Mouse (Mus musculus) midbrain, embryonic 14.5 days (tissue): ENCODE measurements at regions not wholly inside any gene's neighbourhood (a gene's known extent, or its start where the extent isn't known, plus 50 kb on each side); places are given as distances from the start of the nearest gene placed in this dataset.
A peak's percentile ranks its signal among the peaks of the same experiment; 100 is the strongest.

Experiments used
- ATAC-seq: fragments of 200-750 bp; cut with Nextera tagmentation; 2 replicates; pipeline ENCODE4 v1.8.0; 2017; ENCODE audit warnings: moderate number of reproducible peaks, moderate library complexity; ENCODE audit not compliant: low FRiP score, low TSS enrichment
- DNase-seq: peaks from one replicate; pipeline ENCODE4 v3.0.0-alpha.2; 2015
- H3K27ac ChIP-seq: fragments of 300-500 bp; sonication (generic); replicated peaks from 2 replicates; pipeline ENCODE4 v1.5.1; 2014; ENCODE audit warnings: mild to moderate bottlenecking, low read depth, low read length, moderate library complexity
- H3K27me3 ChIP-seq: fragments of 300-500 bp; sonication (generic); 2 replicates; pipeline ENCODE4 v1.6.1; 2014; ENCODE audit warnings: low read length, control low read depth, mixed read lengths; ENCODE audit not compliant: control insufficient read depth, insufficient read depth
- H3K36me3 ChIP-seq: fragments of 300-500 bp; sonication (generic); 2 replicates; pipeline ENCODE4 v1.6.1; 2014; ENCODE audit warnings: low read length, control low read depth; ENCODE audit not compliant: control insufficient read depth, insufficient read depth
- H3K4me1 ChIP-seq: fragments of 300-500 bp; sonication (generic); 2 replicates; pipeline ENCODE4 v1.6.1; 2014; ENCODE audit warnings: mild to moderate bottlenecking, antibody characterized with exemption, low read length, control low read depth; ENCODE audit not compliant: control insufficient read depth, insufficient read depth
- H3K4me2 ChIP-seq: fragments of 300-500 bp; sonication (generic); 2 replicates; pipeline ENCODE4 v1.6.1; 2014; ENCODE audit warnings: mild to moderate bottlenecking, low read length, moderate library complexity
- H3K4me3 ChIP-seq: fragments of 300-500 bp; sonication (generic); replicated peaks from 2 replicates; pipeline ENCODE4 v1.5.1; 2014; ENCODE audit warnings: low read depth, low read length
- H3K9ac ChIP-seq: fragments of 300-500 bp; sonication (generic); replicated peaks from 2 replicates; pipeline ENCODE4 v1.6.1; 2014; ENCODE audit warnings: mild to moderate bottlenecking, low read length, moderate library complexity
- H3K9me3 ChIP-seq: fragments of 300-500 bp; sonication (generic); 2 replicates; pipeline ENCODE4 v1.6.1; 2016; ENCODE audit warnings: low read length, control low read depth, mixed read lengths; ENCODE audit not compliant: control insufficient read depth
- WGBS: fragments of 180-500 bp; shearing (Covaris S2); extraction: QIAGEN DNeasy Blood & Tissue Kit; methylation state at CpG from one replicate; pipeline ENCODE4 v1.1.7; 2014; 5-methylcytosine and 5-hydroxymethylcytosine counted together

GRCm38 (mm10) chr5:26451306-26451705 lies 193.8 kb downstream of the Gm7361 start:
- Histone ChIP-seq H3K4me2 (no peak overlapping the region), H3K9ac (no peak overlapping the region), H3K27me3 (no peaks in the 10 kb centered on the region), H3K4me3 (no peak overlapping the region), H3K27ac (no peak overlapping the region), H3K9me3 (no peaks in the 10 kb centered on the region), H3K36me3 (no peaks in the 10 kb centered on the region), H3K4me1 (no peaks in the 10 kb centered on the region)
- WGBS: 27% methylated on average over 1 of the region's 1 CpGs
- ATAC-seq (no peak), DNase-seq (peak; percentile 8)

DNA sequence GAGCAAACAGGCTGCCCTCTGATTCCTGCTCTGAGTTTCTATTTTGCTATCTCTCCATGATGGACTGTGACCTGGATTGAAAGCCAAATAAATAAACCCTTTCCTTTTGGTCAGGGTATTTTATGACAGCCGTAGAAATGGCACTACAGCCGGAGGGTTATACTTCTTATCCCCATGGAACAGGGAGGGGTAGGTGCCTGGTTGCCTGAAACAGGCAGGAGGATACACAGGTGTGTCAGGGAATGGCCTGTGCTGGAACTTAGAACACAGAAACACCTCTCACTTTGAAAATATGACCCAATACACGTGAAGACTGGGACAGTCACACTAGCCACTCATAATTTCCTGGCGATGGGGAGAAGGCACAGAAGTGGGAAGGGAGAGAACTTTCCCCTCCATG lies 200.1 kb downstream of the Gm7361 start:
- no peaks in the 10 kb centered on the region for H3K27me3 ChIP-seq
- no peak overlapping the region for H3K4me3 ChIP-seq
- WGBS: 84% methylated on average over 4 of the region's 4 CpGs
- no peak overlapping the region for H3K9ac ChIP-seq
- DNase-seq: no peak
- no peak overlapping the region for H3K27ac ChIP-seq
- no peaks in the 10 kb centered on the region for H3K4me1 ChIP-seq
- H3K36me3 ChIP-seq: no peaks in the 10 kb centered on the region
- no peaks in the 10 kb centered on the region for H3K9me3 ChIP-seq
- ATAC-seq: no peak
- H3K4me2 ChIP-seq: no peak overlapping the region

DNA sequence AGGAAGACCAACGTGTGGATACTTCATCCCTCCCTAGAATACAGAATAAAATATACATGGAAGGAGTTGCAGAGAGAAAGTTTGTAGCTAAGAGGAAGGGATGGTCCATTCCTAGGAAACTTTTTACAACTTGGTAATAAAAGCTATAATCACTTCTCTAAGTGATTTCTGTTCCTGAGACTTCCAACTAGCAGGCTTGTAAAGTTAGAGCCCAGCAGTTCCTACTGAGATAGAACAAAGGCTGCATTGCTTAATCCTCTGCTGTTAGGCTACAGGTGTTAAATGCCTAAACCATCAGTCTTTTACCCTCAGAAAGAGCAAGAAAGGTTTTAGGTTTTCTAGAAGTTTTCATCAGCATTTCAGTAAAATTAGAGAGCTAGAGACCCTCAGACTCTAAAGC lies 209.2 kb downstream of the Gm7361 start:
- no peaks in the 10 kb centered on the region for H3K9me3 ChIP-seq
- no peaks in the 10 kb centered on the region for H3K4me1 ChIP-seq
- no peak overlapping the region for H3K4me2 ChIP-seq
- whole genome bisulfite sequencing: 74% methylated on average over 1 of the region's 1 CpGs
- H3K27me3 ChIP-seq: no peaks in the 10 kb centered on the region
- H3K27ac ChIP-seq: no peak overlapping the region
- H3K9ac ChIP-seq: no peak overlapping the region
- H3K36me3 ChIP-seq: no peaks in the 10 kb centered on the region
- DNase-seq: no peak
- ATAC-seq: no peak
- no peak overlapping the region for H3K4me3 ChIP-seq

- Histone ChIP-seq H3K27me3 (no peaks in the 10 kb centered on the region), H3K36me3 (no peaks in the 10 kb centered on the region), H3K9ac (no peak overlapping the region), H3K9me3 (no peaks in the 10 kb centered on the region), H3K4me1 (no peaks in the 10 kb centered on the region), H3K27ac (no peak overlapping the region), H3K4me3 (no peak overlapping the region), H3K4me2 (no peak overlapping the region)
- ATAC-seq (no peak), DNase-seq (no peak)
- 92% methylated on average over 2 of the region's 2 CpGs for whole genome bisulfite sequencing
Observed at GRCm38 (mm10) chr5:26485726-26486125, 228.2 kb downstream of the Gm7361 start.

DNA sequence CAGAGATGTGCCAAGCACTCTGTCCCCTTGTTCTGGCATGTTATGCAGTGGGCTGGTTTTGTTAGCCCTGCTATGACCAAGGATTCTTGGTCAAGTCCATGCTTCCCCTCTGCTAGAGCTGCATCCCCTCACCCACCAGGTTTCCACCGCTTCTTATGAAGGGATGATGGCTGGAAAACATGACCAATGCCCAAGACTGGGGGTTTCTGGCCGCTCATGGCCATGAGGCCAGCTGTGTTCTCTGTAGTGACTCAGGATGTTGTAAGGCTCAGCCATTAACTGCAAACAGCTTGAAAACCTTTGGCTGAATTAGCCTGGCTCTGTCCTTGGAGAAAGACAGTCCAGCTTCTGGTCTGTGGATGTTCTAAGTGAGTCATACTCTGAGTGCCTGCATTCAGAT lies 236.5 kb downstream of the Gm7361 start:
- ATAC-seq (no peak), DNase-seq (no peak)
- H3K4me1 ChIP-seq: no peaks in the 10 kb centered on the region
- no peaks in the 10 kb centered on the region for H3K9me3 ChIP-seq
- H3K9ac ChIP-seq: no peak overlapping the region
- H3K27ac ChIP-seq: no peak overlapping the region
- no peaks in the 10 kb centered on the region for H3K27me3 ChIP-seq
- no peak overlapping the region for H3K4me3 ChIP-seq
- WGBS: 90% methylated on average over 2 of the region's 2 CpGs
- no peak overlapping the region for H3K4me2 ChIP-seq
- no peaks in the 10 kb centered on the region for H3K36me3 ChIP-seq

DNA sequence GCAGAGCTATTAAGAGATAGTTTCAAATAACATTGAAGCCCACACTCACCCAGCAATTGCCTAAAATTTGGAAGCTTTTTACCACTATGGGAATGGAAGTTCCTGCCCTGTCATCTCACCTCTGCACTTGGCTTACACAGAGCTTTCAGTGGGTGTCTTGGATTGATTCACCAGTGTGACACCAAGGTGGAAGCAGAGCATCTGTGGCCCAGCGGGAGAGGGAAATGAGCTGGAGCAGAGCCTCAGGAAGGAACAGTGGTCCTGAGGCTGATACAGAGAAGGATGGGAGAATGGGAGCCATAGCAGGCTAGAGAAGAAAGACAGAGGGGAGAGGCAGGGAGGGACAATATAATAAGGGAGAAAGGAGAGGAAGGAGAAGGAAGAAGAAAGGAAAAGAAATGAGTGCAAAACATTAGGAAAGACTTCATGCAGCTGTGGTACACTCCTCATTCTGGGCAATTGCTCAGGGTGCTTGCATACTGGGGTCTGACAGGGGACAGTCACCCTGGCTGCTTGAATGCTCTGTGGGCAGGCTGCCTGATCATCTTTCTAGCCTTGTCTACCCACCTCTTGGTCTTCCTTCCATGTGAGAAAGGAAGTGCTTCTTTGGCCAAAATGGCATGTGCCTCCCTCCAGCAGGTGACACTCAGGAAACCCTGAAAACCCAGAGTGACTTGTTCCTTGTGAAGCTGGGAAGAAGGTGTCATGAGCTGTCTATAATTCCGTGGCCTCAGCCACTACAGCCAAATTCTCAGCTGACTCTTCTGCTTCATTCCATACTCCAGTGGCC lies 240.3 kb downstream of the Gm7361 start:
- Histone ChIP-seq H3K4me2 (no peak overlapping the region), H3K27me3 (no peaks in the 10 kb centered on the region), H3K4me3 (no peak overlapping the region), H3K36me3 (no peaks in the 10 kb centered on the region), H3K4me1 (no peaks in the 10 kb centered on the region), H3K9me3 (no peaks in the 10 kb centered on the region), H3K9ac (no peak overlapping the region), H3K27ac (no peak overlapping the region)
- WGBS: 79% methylated on average over 2 of the region's 2 CpGs
- no peak for ATAC-seq
- no peak for DNase-seq

GRCm38 (mm10) chr5:26509525-26510168 lies 252.2 kb downstream of the Gm7361 start:
- 78% methylated on average over 1 of the region's 1 CpGs for WGBS

GRCm38 (mm10) chr5:26513039-26513955 lies 255.8 kb downstream of the Gm7361 start:
- Histone ChIP-seq H3K4me2 (no peak overlapping the region), H3K27me3 (no peaks in the 10 kb centered on the region), H3K9me3 (no peaks in the 10 kb centered on the region), H3K4me3 (no peak overlapping the region), H3K4me1 (no peaks in the 10 kb centered on the region), H3K9ac (no peak overlapping the region), H3K27ac (no peak overlapping the region), H3K36me3 (no peaks in the 10 kb centered on the region)
- DNase-seq: no peak
- no peak for ATAC-seq
- WGBS: 55% methylated on average over 5 of the region's 5 CpGs

More at GRCm38 (mm10) chr5:26509525-26510168, 252.2 kb downstream of the Gm7361 start:
- H3K27me3 ChIP-seq: no peaks in the 10 kb centered on the region
- H3K36me3 ChIP-seq: no peaks in the 10 kb centered on the region
- H3K4me1 ChIP-seq: no peaks in the 10 kb centered on the region
- no peak overlapping the region for H3K4me3 ChIP-seq
- ATAC-seq: no peak
- H3K27ac ChIP-seq: no peak overlapping the region
- no peaks in the 10 kb centered on the region for H3K9me3 ChIP-seq
- H3K4me2 ChIP-seq: no peak overlapping the region
- no peak overlapping the region for H3K9ac ChIP-seq
- DNase-seq: no peak
